Mouse (Mus musculus) lung, postnatal 0 days (tissue): ENCODE results near the gene Tagln.
A peak's percentile ranks its signal among the peaks of the same experiment; 100 is the strongest.

ENCODE experiments used
- CTCF ChIP-seq: IDR thresholded peaks from 2 replicates; pipeline ENCODE4 v1.5.1; 2016; ENCODE audit warnings: antibody characterized with exemption, mild to moderate bottlenecking
- EP300 ChIP-seq: IDR thresholded peaks from 2 replicates; pipeline ENCODE4 v1.6.1; 2016; ENCODE audit warnings: antibody characterized with exemption, mild to moderate bottlenecking, control low read depth

DNA sequence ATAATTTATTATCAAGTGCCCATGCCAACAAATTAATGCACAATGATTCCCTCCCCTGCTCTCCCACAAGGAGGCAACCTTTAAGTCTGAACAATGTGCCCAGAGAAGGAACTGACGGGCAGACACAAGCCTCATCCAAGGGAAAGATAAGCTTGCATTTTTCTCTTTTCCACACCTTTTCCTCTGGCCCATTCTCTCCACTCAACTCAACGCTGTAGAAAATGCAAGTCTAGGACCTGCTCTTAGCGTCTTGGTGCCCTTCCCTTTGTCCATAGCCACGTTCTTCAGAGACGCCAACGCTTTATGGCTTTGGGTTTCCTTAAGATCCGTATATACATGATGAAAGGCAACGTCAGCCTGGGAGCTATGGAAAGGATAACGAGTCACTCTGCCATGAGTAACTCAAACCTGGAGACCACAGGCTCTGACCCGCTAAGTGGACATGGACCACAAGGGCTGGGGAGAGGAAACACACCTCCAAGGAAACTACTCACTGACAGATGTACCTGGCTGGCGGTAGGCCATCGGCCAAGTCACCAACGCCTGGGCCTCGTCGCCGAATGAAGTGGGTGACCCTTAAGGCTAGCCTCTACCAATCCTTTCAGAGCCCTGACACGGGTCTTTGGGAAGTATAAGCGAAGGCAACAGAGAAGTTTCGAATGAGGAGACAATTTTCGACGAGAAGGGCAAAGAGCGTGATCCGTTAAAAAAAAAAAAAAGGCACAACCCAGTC is 48.0 kb upstream of the Tagln start:
- peak; percentile 53 for TF ChIP-seq CTCF
- TF ChIP-seq EP300, result no peak
